Mouse (Mus musculus): ENCODE measurements at regions not wholly inside any gene's neighbourhood (a gene's known extent, or its start where the extent isn't known, plus 50 kb on each side); places are given as distances from the start of the nearest gene placed in this dataset.

DNA sequence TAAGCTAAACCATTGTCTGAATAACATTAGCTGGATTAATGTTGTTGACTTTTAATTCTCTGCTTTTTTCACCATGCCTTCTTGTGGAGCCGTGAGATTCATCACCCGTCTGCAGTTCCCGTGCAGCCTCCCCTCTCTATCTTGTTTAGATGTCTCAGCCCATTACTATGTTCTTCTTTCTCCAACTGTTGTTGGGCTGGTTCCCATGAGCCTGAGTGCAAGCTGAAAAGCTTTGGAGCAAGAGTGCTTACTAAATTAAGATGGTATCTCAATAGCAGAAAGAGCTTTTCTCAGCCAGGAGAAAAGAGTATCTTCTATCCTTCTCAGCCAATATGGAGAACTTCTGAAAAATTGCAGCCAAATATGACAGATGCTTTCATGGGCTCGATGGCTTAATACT, 348.1 kb downstream of the Osr1 start:
- POLR2A ChIA-PET = interaction anchor here in 1 of 4 experiments (0.5 kb wide), 1 partner anchor 182 kb away, joined by 3 read pairs; no protein-coding TSS in a partner anchor
- CTCF ChIA-PET = no interaction called here

DNA sequence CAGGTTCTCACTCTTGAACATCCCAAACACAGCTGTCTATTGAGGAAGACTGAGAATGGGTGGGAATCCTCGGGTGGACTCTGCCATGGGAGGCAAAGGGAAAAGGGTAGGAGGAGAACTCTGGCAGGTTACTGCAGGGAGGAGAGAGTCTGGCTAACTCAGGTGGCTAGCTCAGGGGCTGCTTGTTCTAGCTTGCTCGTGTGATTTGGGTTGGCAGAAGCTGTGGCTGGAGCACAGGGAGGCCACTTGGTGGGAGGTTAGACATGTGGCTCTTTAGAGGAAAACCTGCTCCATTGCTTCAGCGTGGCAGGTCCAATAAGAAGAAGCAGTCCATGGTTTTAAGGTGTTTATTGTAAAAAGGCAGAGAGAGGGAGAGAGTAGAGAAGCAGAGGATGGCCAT, 349.1 kb downstream of the Osr1 start:
- ChIA-PET CTCF (no interaction called here), POLR2A (no interaction called here)

DNA sequence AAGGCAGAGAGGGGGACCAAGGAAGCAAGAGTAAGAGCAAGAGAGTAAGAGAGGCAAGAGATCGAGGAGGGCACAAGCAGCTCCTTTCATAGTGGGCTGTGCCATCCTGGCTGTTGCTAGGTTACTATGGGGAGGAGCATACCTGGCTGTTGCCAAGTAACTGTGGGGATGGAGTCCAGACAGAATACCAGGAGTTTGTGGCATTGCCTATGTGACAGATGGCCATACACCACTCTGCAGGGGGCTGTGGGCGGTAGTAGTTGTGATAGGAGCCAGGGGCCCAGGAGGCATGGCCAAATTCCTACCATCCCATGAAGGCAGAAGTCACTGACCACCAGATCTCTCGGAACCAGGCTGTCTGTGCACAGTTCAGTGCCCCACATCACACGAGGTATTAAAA, 349.5 kb downstream of the Osr1 start:
- CTCF ChIA-PET = no interaction called here
- POLR2A ChIA-PET = no interaction called here

DNA sequence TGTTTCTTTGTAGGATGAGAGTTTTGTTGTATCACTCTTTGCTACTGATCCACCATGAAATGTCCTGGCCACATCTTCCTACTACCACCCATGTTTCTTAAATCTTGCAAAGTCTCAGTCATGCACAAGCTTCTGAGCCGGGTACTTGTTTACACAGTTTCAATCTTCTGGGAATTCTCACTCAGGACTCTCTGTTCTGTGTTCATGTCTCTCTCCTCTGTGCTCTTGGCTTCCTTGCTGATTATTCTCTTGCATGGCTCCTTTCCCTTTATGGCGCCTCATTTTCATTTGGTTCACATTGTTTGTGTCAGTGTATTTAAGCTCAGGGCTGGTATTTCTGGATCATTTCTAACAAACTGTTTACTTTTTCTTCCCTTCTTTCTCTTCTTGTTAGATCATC, 350.5 kb downstream of the Osr1 start:
- ChIA-PET POLR2A (no interaction called here), CTCF (interaction anchor here in 1 of 4 experiments (0.6 kb wide), 1 partner anchor 301 kb away, joined by 3 read pairs; no protein-coding TSS in a partner anchor)

DNA sequence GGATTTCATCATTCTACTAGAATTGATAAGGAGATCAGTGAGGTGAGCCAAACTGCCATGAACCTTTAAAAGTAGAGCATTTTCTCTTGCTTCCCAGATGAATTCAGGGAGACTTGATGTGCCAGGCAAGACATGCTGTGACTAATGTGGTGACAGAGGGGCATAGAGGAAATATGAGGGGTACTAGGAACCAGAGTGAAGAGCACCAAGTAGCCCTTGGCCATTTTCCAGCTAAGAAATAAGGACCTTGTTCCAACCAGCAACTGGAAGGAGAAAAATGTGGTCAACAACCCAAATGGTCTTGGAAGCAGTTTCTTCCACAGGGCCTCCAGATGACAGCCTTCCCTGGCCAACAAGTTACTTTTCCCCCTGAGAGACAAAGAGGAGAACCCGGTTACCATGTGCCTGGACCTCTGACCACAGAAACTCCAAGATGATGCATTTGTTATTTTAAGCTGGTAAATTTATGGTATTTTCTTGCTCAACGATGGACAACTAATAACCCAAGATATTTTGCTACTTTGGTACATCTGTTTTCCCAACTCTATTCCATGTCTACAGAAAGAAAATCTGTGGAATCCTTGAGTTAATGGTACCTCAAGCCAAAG, 351.8 kb downstream of the Osr1 start:
- POLR2A ChIA-PET = no interaction called here
- CTCF ChIA-PET = no interaction called here

DNA sequence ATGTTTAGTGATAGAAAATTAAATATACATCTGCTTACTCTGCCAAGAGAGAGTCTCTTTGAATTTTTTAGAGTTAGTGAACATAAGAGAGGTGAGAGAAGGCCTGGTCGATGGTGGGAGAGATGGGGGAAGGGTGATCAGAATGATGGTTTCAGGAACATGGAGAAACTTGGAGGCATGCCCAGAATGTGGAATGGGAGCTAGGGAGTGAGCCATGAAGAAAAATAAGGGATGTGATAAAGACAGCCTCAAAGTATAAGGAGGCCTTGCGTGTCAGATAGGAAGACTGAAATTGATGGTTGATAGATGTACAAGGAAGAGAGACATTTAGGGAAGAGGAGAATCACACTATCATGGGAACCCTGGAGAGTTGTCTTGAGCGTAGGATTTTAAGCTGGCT, 354.6 kb downstream of the Osr1 start:
- CTCF ChIA-PET = no interaction called here
- POLR2A ChIA-PET = no interaction called here

DNA sequence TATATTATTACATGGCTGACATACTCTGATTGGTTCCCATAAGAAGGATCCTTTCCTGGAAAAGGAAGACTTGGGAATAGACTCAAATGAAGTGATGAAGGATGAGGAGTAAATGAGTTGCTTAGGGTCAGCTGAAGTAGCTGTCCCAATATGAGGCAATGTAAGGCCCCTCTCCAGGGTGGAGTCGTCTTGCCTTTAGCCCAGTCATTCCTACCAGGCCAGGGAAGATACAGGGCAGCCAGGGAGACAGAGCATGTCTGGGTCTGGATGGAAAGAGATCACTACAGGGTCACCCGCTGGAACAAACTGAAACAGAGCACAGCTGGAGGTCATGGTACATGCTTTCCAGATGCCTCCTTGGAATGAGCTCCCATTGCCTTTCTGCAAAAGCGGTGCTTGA, 364.2 kb downstream of the Osr1 start:
- ChIA-PET CTCF (no interaction called here), POLR2A (no interaction called here)

DNA sequence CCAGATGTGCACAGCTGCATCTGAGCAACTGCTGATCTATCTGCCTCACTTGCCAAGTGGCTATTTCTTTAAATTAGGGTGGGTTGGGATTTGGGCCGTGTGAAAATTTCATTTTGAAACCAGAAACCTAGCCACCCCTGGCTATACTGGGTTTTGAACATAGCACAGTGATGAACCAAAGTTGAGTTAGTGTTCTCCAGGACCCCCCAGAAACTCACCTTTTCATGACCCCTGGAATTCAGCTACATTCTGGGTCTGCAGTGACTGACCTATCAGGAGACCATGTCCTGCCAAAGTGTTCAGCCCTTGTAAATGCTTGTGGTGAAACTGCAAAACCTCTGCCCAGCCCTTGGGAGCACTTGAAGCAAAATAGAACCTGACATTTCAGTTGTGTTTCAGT, 371.4 kb downstream of the Osr1 start:
- POLR2A ChIA-PET = no interaction called here
- CTCF ChIA-PET = no interaction called here

DNA sequence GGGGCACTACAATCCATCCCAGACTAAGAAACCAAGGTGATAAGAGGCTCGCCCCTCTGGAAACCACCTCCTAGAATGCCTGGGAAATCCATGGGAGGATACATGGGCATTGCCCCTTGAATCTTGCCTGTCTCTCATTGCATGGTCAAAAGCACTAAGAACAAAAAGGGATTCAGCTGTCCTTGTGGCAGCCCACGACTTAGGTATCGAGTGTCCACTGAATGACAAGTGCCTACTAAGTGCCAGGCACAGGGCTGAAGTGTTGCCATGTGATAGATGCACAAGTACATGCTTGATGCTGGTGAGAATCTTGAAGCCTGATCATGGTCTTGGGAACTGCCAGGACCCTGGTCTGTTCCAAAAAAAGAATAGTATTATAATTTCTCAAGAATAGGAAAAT, 371.9 kb downstream of the Osr1 start:
- CTCF ChIA-PET = interaction anchor here in 1 of 4 experiments (0.6 kb wide), 1 partner anchor 82 kb away, joined by 5 read pairs; no protein-coding TSS in a partner anchor
- POLR2A ChIA-PET = interaction anchor here in 1 of 4 experiments (0.6 kb wide), 1 partner anchor 1793 kb away, joined by 3 read pairs; no protein-coding TSS in a partner anchor

DNA sequence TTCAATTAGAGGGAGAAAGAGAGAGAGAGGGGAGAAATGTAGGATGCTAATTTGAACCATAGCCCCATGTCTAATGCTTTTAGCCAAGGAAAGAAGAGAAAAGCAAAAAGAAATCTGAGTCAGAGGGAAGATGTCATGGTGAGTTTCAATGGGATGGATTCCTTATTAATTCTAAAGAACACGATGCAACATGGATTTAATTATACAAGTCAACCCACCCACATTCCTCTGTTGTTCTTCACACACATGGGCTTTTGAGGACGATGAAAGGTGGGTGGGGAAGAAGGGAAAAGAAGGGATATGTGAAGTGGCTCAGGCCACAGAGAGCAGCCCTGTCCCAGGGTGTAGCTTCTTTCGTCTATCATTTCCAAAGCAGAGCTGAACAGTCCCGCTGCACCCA, 378.9 kb downstream of the Osr1 start:
- CTCF ChIA-PET = no interaction called here
- POLR2A ChIA-PET = no interaction called here

DNA sequence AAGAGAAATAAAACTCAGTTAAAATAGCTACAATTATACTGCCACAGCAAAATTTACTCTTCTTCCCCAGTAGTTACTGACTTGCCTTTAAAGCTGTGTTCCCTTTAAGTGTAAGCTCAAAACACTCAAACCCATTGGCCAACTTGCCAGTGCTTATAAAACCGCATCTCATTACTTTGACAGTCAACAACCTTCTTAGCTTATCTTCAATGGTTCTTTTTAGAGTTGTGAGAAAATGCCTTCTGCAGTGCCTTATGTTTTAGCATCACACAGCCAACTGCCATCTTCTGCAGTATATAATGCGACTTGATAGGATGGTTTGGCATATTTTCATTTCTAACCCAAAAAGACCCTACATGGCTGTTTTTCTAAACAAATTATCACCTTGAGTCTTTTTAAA, 382.5 kb downstream of the Osr1 start:
- ChIA-PET POLR2A (no interaction called here), CTCF (no interaction called here)

DNA sequence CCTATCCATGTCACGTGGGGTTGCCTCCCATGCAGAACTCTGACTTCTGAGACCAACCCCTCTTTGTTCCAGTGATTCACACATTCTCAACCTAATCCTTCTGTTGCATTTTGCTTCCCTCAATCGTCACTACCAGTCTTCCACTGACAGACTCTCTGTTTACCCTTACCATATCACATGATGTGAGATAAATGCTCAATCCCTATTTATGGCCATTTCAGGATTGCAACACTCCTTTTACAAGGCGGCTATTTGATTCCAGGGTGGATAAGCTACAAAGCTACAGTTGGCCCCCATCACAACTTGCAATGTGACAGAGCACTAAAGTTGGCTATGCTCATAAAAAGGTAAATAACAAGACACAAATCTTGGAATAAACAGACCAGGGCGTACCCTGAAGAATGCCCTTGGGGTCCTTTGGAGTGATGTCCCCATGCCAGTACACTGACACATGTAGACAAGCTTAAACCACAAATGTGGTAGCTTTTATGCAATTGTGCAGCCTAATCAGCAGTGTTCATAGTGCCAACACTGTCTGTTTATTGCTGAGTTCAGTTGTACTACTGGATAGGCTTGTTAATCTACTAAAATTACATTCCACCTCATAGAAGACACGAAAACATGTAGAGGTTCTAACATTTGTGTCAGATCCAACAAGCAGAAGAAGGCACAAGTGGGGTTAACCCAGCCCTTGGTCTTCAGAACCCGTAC, 384.4 kb downstream of the Osr1 start:
- CTCF ChIA-PET = no interaction called here
- POLR2A ChIA-PET = no interaction called here

DNA sequence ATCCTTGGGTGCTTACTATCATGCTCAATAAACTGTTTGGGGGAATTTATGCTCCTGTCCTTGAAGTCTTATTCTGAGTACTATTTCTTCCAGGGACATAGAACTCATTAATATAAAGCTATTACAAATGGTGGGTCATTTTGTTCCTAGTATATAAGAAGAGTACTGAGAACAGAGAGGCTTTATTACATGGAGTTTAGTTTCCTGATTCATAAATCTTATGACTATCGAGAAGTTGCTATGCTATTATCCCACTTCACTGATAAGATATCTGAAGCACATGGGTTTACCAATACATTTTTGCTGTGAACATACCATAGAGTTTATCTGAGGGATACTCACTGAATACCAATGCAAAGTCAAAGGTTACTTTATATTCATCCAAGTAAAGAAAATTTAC, 399.5 kb downstream of the Osr1 start:
- ChIA-PET POLR2A (no interaction called here), CTCF (no interaction called here)

DNA sequence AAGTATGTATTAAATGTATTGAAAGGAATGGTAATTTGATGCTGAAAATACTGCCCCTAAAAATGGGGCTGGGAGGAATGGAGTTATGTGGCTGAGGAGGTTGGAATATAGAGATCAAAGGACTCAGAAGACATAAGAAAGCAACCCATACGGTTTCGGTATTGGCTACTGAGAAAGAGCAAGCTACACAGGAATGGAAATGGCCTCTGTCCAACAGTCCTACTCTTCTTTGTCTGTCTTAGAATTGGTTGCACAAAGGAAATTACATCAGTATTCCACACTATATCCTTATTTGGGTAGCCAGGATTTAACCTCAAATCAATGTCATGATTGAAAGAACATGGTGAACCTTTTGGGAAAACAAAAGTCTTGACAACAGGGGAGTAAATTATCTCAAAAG, 399.0 kb upstream of the Nt5c1b start:
- CTCF ChIA-PET = no interaction called here
- POLR2A ChIA-PET = no interaction called here

DNA sequence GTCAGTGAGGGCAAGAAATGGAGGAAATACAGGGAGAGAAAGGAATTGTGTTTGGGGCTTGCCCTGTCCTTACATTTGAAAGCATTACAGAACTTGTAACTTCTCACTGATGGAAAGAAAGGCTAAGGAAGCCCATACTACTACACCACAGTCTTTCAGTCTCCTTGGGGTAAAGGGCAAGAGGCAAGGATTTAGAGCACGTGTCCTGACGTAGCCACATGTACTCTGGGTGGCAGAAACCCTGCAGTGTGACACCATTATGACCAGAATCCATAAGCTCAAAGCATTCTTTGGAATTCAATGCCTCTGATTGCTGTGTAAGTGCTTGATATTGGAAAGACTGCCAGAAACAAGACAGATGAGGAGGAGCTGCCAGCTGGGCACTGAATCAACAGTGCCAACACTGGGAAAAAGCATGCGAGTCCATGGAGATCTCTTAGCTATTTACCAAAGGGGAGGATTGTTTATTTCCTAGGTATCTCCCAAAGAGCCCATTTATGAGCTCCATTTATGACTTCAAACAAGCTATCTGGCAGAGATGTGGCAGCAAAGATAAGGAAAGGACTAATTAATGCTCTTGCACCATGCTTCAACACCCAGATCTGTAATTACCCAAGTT, 391.2 kb upstream of the Nt5c1b start:
- CTCF ChIA-PET = no interaction called here
- POLR2A ChIA-PET = no interaction called here

DNA sequence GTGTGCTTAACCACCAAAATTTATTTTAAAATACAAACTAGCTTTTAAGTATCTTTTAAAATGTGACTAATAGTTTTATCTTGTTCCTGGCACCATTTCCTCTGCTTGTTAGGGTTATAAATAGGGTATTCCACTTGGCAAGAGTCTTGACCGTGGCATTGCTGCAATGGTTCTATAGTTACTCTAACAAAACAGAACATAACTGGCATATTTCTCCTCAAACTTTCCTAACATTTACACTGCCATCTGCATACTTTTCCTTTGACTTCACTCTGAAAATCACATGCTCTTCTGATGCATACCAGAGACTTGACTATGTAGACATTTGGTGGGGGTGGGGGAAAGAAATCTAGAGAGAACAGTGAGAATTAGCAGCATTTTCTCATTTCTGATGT, 390.7 kb upstream of the Nt5c1b start:
- ChIA-PET CTCF (no interaction called here), POLR2A (no interaction called here)

DNA sequence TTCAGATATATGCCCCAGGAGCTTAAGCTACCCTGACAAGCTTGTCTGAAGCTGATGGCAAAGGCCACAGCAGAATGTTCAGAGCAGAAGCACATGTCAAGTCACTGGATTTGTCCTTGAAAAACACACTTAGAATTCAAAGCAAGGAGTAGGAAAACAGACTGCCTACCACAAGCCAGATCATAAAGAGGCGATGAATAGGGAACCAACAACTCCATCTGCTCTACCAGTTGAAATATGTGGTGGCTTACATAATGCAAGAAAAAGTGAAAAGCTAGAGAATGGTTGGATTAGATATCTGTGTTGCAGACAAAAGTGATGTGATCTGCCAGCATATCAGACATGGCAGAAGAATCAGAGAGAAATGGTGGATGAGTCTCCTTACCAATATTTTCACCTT, 378.5 kb upstream of the Nt5c1b start:
- POLR2A ChIA-PET = no interaction called here
- CTCF ChIA-PET = no interaction called here

DNA sequence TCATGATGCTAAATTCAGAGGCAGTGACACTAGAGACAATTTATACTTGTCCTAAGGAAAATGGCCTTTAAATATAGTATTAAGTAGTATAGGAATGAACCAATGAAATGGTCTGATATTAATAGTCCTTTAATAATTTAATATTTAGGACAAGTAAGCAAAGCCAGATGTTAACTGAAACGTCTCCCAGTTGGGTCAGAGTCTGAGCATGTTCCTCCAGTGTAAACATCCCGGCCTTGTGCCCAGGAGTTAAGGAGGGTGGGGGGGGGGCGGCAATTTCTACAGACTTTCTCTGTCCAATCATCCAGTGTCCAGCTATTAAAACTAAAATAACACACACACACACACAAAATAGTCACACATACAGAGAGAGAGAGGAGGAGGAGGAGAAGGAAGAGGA, 374.1 kb upstream of the Nt5c1b start:
- ChIA-PET CTCF (no interaction called here), POLR2A (no interaction called here)

DNA sequence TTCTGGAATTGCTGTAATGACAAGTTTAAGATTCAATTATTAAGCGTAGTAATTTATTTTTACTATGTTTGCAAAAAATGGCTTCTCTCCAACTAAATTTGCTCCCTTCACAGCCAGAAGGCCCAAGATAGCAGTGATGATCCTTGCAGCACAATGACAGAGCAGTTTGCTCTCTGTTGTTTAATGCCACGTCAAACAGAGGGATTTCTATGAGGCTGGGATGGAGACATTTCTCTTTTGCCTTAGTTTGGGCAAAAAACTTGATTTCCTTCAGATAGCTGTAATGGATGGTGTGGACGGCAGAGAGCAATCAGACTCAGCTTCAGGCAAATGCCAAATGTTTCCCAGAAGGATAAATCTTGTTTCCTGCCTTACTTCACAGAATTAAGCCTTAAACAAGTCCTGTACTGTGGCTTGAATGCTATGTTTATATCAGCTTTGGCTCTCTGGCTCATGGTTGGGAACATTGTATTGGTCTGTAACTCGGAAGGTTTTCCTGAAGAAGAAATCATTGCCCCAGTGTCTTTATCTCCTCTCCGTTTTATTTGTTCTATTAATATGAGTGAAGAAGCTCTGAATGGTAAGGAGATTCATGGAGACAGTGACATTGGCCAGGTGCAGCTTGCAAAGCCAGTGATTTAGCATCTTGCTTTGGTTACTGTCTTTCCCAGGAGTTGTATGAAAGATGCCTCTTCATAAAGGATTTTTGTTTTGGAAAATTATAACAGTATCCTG, 373.2 kb upstream of the Nt5c1b start:
- ChIA-PET POLR2A (no interaction called here), CTCF (no interaction called here)

DNA sequence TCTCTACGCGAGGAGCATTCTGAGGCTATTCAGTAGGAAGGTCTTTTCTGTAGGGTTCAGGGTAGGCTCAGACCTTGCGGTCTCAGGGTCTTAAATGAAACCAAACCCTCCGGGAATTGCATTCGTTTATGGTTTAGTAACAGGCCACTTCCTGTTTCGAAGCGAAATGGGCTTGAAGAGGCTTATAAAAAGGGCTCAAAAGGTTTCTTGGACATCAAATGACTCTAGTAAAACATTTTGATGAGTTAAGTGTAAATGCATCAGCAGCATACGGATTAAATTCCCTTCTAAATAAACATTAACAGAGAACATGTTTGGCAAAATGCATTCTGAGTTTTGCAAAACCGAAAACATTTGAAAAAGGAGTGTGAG, 372.6 kb upstream of the Nt5c1b start:
- ChIA-PET CTCF (no interaction called here), POLR2A (no interaction called here)

DNA sequence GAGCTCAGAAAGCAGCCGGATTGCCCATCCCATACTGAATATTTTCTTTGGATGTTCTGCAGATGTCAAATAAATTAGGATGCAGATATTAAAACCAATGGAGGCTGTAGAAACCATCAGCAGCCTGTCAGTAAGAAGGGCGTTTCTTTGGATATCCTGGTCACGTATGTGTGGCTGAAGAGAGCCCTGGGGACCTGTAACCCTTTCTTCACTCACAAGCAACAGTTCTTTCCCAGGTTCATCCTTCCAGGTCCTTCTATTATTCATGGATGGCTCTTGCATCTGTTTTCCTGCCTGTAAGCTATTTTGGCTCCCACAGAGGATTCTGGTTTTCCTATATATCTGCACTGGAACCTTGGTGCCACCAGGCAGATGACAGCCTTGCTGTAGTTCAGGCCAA, 372.2 kb upstream of the Nt5c1b start:
- CTCF ChIA-PET = no interaction called here

More for the DNA sequence above, 372.2 kb upstream of the Nt5c1b start:
- POLR2A ChIA-PET = no interaction called here
